Mouse (Mus musculus) olfactory bulb, adult 2 months (tissue): ENCODE results near the gene Gpr22.

ENCODE experiments used
- CTCF ChIP-seq: fragments of 200-500 bp; IDR thresholded peaks from 2 replicates; pipeline ENCODE4 v1.5.1; 2012; ENCODE audit warnings: low read depth, mild to moderate bottlenecking, low read length, moderate library complexity; ENCODE audit not compliant: insufficient read depth
- POLR2A ChIP-seq: fragments of 200-500 bp; IDR thresholded peaks from 2 replicates; pipeline ENCODE4 v1.6.1; 2012; ENCODE audit warnings: mild to moderate bottlenecking, low read depth, low read length, moderate library complexity; ENCODE audit not compliant: insufficient read depth

DNA sequence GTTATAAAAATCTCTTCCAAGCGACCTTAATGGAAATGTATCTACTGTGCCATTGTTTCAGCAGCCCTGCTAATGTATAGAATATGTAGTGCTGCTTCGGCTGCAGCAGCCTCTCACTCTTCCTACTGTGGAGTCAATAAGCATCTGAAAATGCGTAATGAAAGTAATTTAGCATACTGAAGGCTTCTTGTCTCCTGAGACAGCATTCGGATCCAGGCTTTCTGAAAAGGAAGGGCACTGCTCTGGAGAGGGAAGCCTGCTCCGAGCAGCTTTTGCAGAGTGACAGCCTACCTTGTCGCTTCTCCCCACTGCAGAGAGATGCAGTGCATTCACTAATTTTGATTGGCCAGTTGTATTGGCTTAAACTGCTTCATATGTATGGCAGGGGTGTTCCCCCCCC is at the start of gene Gpr22:
- TF ChIP-seq POLR2A (no peak), CTCF (no peak)
